Mouse (Mus musculus) splenic B cell, adult 2 months (primary cell): ENCODE results near the gene Cpox.

Experiments
- DNase-seq: peaks from one replicate; pipeline ENCODE4 v3.0.0-alpha.2; 2011; ENCODE audit warnings: low read depth, low spot score
- H3K27me3 ChIP-seq: 2 replicates; pipeline ENCODE4 v1.6.1; 2012; ENCODE audit warnings: mild to moderate bottlenecking, low read length, moderate library complexity, mixed read lengths; ENCODE audit not compliant: control insufficient read depth, poor library complexity, insufficient read depth, severe bottlenecking
- H3K36me3 ChIP-seq: 2 replicates; pipeline ENCODE4 v1.6.1; 2012; ENCODE audit warnings: mild to moderate bottlenecking, low read length, moderate library complexity, mixed read lengths; ENCODE audit not compliant: control insufficient read depth, poor library complexity, insufficient read depth, severe bottlenecking

The Cpox gene

DNA sequence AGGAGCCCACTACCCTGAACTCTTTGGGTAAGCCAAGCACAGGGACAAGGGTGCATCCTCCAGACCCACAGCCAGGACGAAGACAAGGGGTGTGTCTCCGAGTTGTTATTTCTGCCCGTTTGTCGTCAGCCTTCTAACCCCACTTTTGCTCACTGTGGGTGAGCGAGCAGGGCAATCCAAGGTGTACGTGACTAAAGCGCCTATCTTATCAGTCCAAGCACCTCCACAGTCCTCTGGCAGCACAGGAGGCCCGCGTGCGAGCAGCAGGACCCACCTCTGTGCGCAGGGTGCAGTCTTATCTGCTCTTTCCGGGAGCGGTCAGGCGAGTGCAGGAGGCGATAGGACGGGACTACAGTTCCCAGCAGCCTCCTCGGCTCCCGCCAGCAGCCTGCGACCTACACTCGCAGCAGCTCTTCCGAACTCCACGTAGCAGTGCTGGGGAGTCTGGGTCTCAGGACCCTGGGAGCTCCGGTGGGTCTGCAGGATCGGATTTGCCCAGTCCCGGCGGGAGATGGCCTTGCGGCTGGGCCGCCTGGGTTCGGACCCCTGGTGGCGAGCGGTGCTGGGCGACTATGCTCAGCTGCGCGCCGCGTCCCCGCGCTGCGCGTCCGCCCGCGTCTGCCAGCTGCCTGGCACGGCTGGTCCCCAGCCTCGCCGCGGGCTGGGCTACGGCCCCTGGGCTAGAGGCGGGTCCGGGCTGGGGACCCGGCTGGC is at the start of gene Cpox:
Gene Cpox (plus strand): TSS at position 376 of the 714 bp plus-strand sequence.
- Histone ChIP-seq H3K36me3 (no peaks in the 10 kb centered on the region), H3K27me3 (no peaks in the 10 kb centered on the region)
- peak; percentile 80 for DNase-seq

DNA sequence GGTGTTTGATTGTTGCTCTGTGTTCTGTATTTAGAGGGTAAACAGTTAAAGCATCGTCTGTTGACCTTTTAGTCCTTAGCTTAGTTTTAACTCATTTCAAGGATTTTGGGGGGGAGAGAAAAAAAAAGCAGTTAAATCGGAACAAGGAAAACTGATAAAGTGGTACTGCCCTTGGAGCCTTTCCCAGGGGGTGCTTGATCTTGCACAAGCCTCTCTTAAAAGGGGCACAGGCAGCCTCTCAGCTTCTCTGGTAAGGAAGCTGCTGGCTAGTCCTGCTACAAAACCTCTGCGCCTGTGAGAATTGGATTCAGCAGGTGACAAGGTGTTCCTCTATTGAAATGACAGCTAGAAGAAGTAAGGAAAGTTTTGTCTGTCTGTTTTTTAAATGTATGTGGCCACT is 47.7 kb upstream of the Cpox start:
- DNase-seq = no peak
- H3K27me3 ChIP-seq = no peaks in the 10 kb centered on the region

DNA sequence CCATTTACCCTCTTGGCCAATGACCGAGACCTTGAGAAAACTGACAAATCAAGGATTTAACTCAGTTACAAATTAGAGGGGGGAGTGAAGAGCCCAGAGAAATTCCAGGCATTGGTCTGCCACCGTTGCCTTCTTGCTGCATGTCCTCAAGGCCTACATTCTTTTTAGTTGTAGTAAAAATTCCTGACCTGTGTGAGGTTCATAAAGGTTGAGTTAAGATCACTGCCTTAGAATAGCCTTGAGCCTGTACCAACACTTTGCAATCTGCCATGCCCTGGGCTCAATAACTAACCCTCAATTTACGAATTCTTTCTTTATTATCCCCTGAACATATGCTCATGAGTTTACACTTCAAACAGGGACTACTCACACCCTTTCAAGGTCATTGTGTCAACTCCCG is 47.0 kb upstream of the Cpox start:
- no peaks in the 10 kb centered on the region for H3K27me3 ChIP-seq
- DNase-seq = no peak
- no peaks in the 10 kb centered on the region for H3K36me3 ChIP-seq

More for the DNA sequence above, 47.7 kb upstream of the Cpox start:
- no peaks in the 10 kb centered on the region for H3K36me3 ChIP-seq

DNA sequence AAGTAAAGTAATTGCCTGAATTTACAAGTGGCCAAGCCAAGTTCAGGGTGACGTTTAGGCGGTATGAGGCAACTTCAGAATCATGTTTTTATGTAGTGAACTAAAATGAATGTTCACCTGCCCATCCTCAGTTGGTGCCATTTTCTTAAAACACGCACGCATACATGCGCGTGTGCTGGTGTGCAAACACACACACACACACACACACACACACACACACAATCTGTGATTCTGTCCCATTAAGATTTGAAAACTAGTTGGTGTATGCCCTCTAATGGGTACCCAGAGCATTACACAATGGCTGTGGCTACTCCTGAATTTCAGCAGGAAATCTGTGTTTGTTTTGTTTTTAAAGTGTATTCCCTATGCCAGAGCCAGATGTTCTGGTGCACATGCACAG is 46.1 kb upstream of the Cpox start:
- no peaks in the 10 kb centered on the region for H3K27me3 ChIP-seq
- H3K36me3 ChIP-seq = no peaks in the 10 kb centered on the region
- peak; percentile 66 for DNase-seq

DNA sequence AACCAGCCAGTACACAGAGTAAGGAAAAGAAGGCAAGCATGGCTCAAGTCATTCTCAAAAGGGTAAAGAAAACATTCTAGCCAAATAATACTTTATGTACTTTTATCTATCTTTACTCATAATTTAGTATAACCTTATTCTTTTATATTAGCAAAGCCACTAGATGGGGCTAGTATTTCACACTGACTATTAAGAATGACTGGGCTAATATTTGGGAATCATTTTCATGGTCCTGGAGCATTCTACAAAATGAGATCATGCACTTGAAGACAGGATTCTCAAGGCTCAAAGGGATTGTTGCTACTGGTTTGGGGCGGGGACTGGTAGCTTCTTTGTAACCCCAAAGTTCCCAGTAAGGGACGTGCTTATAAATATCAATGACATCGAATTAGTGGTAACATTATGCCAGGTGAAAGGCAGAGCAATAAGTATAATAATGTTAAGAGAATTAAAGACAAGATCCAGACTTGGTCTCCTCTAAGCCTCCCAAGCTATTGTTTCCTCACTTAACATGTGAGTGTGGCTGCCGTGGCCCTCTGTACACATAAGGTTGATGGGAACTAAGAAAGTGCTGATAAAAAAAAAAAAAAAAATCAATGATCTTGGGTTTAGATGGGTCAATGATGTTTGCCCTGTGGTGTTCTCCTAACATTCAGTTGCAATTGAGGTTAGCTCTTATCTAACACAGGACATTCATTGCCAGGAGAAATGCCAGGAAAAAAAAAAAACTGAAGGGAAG is 42.3 kb upstream of the Cpox start:
- Histone ChIP-seq H3K36me3 (no peaks in the 10 kb centered on the region), H3K27me3 (no peaks in the 10 kb centered on the region)
- DNase-seq = no peak

DNA sequence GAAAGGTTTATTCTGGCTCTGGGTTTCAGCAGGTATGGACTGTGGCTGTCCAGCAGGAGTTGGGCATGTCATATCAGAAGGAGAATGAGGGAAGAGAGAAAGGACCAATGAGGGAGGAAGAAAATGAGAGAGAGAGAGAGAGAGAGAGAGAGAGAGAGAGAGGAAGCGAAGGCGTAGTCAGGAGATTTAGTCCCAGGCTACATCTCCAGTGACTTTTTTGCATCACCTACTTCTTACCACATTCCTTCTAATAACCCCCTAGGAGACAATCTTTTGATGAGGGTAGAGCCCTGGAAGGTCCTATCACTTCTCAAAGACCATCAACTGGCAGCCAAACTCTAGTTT is 41.8 kb upstream of the Cpox start:
- Histone ChIP-seq H3K27me3 (no peaks in the 10 kb centered on the region), H3K36me3 (no peaks in the 10 kb centered on the region)
- DNase-seq = no peak

DNA sequence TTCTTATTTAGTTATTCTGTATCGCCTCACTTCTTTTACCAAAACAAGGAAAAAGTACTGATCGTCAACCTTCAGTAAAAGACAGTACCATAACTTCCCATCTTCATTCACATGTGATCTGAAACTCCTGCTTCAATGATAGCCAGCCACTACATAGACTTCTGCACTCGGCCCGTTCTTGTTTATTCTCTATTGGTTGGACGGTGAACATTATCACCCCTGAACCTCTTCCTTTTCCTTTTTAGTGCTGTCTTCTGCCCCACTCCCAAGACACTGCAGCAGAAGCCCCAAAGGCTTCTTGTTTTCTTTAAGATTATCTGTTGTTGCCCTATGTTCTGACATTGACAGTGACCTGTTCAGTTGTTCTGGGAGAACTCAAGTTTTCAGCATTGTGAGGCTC is 41.1 kb upstream of the Cpox start:
- Histone ChIP-seq H3K27me3 (no peaks in the 10 kb centered on the region), H3K36me3 (no peaks in the 10 kb centered on the region)
- DNase-seq = no peak

- DNase-seq = no peak
- Histone ChIP-seq H3K36me3 (no peaks in the 10 kb centered on the region), H3K27me3 (no peaks in the 10 kb centered on the region)
Measured at GRCm38 (mm10) chr16:58629736-58630135, 40.4 kb upstream of the Cpox start.

GRCm38 (mm10) chr16:58635866-58636265 is 34.2 kb upstream of the Cpox start:
- H3K27me3 ChIP-seq = no peaks in the 10 kb centered on the region
- no peaks in the 10 kb centered on the region for H3K36me3 ChIP-seq
- DNase-seq = no peak

DNA sequence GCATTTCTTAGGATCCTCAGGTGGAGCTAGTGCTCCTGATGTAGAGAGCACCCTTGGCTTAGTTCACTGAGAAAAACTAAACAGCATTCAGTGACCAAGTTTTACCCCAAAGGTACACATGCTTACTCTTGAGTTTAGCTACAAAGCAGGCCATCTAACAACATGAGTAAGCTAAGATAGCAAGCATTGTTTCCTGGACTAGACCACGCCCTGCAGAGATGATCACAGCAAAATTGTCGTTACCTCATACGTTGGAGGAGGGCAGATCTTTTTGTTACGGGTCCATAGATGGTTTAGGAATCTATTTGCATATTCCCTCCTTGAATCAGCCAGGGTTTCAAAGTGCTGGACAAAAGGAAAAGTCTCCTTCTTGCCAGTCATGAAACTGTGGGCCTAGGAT is 32.6 kb upstream of the Cpox start:
- Histone ChIP-seq H3K27me3 (no peaks in the 10 kb centered on the region), H3K36me3 (no peaks in the 10 kb centered on the region)
- no peak for DNase-seq

- Histone ChIP-seq H3K36me3 (no peaks in the 10 kb centered on the region), H3K27me3 (no peaks in the 10 kb centered on the region)
- DNase-seq = no peak
Measured at GRCm38 (mm10) chr16:58638016-58638415, 32.1 kb upstream of the Cpox start.

- no peak for DNase-seq
- H3K36me3 ChIP-seq = no peaks in the 10 kb centered on the region
- H3K27me3 ChIP-seq = no peaks in the 10 kb centered on the region
Measured at GRCm38 (mm10) chr16:58638689-58639175, 31.4 kb upstream of the Cpox start, which contains the start of gene E330017A01Rik. E330017A01Rik (minus strand) TSS chr16:58638739.

DNA sequence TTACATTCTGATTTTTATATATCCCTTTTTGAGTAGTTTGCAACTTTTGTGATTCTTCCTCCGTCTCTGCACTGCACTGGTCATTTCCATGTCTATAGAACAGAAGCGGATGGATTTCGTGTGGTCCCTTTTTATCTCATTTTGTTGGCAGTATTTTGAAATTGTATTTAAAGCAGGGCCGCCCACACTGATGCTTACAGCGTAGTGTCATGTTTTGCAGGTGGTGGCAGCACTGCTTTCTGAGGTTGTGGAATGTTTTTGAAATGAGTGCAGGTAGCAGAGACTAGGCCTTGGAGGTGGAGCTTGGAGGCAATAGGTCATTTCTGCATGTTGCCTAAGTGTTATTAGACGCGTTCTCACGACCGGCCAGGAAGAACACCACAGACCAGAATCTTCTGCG is 20.1 kb upstream of the Cpox start:
- no peaks in the 10 kb centered on the region for H3K36me3 ChIP-seq
- no peaks in the 10 kb centered on the region for H3K27me3 ChIP-seq
- DNase-seq = no peak

DNA sequence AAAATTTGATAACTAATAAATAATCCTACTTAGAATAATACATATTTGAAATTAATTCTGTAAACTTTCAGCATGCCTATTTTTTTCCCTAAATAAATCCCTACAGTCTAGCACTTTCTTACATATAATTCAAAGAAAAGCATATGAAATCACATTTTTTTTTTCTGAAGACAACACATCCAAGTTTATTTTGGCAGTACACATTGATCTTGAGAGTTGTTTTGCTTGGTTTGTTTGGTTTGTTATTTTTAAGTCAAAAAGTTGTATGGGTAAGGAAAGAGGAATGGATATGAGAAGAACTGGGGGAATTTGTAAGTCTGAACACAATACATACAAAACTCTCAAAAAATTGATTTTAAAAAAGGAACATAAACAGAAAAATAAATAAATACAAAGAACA is 14.3 kb upstream of the Cpox start:
- DNase-seq = no peak
- Histone ChIP-seq H3K36me3 (no peaks in the 10 kb centered on the region), H3K27me3 (no peaks in the 10 kb centered on the region)

DNA sequence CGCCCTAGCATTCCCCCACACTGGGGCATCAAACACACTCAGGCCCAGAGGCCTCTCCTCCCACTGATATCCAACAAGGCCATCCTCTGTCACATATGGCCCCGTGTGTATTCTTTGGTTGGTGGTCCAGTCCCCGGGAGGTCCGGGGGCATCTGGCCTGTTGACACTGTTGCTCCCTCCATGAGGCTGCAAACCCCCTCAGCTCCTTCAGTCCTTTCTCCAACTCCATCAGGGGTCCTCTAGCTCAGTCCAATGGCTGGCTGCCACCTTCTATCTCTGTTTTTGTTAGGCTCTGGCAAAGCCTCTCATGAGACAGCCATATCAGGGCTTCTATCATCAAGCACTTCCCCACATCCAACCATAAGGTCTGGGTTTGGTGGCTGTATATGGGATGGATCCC is 13.6 kb upstream of the Cpox start:
- Histone ChIP-seq H3K27me3 (no peaks in the 10 kb centered on the region), H3K36me3 (no peaks in the 10 kb centered on the region)
- DNase-seq = no peak
